Mouse (Mus musculus) retina, embryonic 14.5 days (tissue): ENCODE data around the gene Nrcam.
A peak's percentile ranks its signal among the peaks of the same experiment; 100 is the strongest.

Source experiments
- DNase-seq: peaks from one replicate; pipeline ENCODE4 v3.0.0-alpha.2; 2015; ENCODE audit warnings: low spot score

Nrcam gene

GRCm38 (mm10) chr12:44437046-44437827 is 108.6 kb downstream of the Nrcam start:
- DNase-seq, result peak; percentile 73

- peak; percentile 54 for DNase-seq
These were observed 110.2 kb downstream of the Nrcam start for GRCm38 (mm10) chr12:44438884-44439283.

DNA sequence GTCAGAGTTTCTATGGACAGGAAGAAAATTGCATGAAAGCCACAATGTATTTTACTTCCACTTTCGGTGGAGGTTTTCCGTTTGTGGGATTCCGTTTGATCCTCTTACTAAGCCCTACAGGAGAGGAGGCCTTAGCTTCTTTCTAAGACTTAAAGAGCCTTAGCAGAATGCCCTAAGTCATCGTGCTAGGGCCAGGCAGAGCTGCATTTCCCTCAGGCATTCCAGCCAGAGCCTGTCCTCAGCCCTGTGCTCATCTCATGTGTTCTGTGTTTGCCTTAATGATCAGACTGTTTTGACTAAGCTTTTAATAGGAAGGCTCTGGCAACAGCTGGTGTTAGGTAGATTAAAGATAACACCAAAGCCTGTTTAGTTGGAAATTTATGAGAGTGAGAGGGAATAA is 111.5 kb downstream of the Nrcam start:
- peak; percentile 41 for DNase-seq

DNA sequence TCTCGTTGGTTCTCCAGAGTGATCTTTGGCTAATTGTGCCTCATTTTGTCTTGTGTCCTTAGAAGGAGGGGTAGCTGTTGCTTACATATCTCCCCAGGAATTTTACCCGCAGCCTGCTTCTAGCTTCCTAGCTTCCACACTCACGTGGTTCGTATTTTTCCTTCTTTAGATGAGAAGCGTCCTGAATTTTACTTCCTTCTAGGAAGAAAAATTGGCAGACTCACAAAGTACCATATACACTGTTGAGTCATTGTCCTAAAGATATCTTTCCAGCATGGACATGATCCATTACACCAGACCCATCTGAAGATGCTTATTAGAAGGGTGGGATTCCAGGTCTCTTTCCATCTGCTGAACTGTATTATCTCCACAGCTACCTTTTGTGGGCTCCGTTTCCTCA is 122.2 kb downstream of the Nrcam start:
- DNase-seq, result no peak

DNA sequence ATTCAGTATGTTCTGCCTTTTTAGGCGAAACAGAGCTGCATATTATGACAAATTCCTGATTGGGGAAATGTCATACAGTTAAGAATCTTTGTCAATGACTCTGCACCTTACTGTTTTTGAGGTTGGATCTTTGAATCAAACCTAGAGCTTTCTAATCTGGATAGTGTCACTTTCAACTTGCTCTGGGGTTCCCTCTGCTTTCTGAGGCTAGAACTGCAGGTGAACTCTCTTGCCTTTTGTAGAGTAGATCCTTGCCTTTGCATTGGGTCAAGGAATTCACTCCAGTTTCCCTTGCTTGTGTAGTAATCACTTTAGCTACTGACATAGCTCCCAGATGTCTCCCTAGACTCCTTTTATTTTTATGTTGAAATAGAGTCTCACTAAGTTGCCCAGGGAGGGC is 123.1 kb downstream of the Nrcam start:
- no peak for DNase-seq

DNA sequence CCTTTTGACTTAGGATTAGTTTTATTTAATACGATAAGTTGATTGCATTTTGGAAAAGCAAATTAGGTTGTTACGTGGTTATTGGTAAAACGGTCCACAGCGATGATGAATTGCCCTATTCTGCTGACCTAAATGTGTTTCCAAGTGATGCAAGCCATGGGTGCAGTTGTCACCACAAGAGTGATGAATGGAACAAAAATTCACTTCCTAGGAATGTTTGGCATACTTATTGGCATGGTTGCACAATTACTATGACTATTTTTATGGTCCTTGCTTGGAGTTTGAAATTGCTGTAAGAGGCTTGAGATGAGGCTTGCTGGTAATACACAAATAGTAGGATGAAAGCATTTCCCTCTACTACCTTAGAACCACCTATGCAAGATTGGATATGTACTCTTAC is 125.1 kb downstream of the Nrcam start:
- no peak for DNase-seq

DNA sequence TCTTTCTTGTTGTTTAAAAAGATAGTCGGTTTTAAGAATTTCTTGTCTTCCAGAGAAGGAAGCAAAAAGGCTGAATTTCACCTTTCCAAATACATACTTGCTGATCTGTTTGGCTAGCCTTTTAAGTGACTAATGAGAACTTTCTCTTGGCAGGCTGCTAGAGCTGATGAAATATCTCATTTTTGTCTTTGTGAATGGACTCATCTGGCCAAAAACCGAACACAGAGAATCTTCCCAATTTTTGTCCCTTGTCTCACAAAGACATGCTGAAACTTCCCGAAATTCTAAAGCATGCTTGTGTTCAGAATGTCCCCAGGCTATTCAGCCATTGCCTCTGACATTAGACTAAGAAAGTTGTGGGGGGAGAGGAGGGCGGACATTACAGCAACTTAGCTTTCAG is 129.3 kb downstream of the Nrcam start:
- DNase-seq, result no peak

GRCm38 (mm10) chr12:44462436-44462835 is 133.8 kb downstream of the Nrcam start:
- peak; percentile 29 for DNase-seq

- no peak for DNase-seq
These were observed 134.3 kb downstream of the Nrcam start for GRCm38 (mm10) chr12:44462976-44463375.

DNA sequence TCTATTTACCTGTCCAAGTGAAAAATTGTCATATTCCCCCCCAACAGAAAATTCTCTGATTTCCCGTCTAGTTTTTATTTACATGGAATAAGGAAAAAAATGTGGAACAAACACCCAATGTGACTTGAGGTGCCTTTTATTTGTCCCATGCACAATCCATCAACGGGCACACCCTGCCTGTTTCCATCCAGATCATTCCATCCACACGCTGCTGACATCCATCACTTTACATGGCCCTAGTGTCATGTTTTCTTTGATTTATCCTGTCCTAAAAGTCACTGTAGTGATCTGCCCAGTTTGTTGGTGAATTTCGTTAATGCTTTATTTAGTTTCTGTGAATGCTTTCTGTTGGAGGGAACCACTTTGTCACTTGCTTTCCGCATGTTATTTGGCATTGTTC is 142.4 kb downstream of the Nrcam start:
- DNase-seq, result no peak

DNA sequence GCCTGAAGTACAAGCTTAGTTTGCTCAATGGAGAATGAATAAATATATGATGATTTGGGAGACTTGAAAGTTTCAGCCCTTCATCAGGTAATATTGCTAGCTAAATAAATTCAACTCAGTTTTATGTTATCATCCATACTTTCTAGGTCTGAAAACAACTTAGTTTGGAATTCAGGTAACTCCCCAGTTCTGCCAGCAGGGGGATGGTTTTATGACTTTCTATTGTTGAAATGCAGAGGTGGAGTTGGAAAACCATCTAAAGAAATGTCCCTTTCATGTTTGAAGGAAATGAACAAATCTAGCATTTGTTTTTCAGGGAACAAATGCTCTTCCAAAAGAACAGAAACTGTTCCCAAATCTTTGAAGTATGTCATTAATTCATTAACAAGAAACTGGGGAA is 146.7 kb downstream of the Nrcam start:
- no peak for DNase-seq

- DNase-seq, result no peak
These were observed 150.8 kb downstream of the Nrcam start for GRCm38 (mm10) chr12:44479260-44480030.

GRCm38 (mm10) chr12:44480031-44480419 is 151.3 kb downstream of the Nrcam start:
- no peak for DNase-seq

DNA sequence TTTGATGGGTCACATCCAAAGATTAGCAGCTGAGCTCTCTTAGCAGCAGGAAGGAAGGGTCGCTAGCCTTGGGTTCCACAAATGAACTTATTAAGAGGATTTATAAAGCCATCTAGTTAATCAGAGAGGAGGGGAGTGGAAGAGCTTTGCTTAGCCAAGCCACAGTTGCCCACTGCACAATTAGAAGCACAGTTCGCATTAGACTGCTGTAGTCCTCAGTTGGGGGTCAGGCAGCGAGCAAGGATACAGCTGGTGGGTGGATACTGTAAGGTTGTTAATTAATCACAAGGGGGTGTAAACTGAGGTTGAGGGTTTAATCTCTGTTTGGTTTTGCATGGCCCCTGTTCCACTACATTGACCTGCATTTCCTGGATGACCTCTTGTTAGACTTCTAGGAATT is 152.7 kb downstream of the Nrcam start:
- DNase-seq, result peak; percentile 34

GRCm38 (mm10) chr12:44492759-44493479 is 164.2 kb downstream of the Nrcam start:
- peak; percentile 28 for DNase-seq

DNA sequence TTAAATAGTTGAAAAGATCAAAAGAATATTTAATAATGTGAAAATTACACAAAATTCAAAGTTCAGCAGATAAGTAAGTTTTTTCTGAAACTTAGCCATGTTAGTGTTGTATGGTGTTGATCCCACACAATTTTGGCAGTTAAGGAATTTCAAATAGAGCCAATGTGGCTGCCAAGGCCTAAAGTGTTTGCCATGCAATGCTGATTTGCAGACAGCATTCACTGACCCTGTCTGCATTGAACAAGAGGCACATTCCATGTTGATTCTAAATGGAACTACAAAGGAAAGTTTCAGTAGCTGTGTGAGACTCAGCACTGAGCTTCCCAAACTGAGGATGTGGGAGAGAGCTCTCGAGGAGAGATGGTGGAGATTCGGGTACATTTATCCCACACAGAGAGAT is 169.1 kb downstream of the Nrcam start:
- DNase-seq, result no peak

DNA sequence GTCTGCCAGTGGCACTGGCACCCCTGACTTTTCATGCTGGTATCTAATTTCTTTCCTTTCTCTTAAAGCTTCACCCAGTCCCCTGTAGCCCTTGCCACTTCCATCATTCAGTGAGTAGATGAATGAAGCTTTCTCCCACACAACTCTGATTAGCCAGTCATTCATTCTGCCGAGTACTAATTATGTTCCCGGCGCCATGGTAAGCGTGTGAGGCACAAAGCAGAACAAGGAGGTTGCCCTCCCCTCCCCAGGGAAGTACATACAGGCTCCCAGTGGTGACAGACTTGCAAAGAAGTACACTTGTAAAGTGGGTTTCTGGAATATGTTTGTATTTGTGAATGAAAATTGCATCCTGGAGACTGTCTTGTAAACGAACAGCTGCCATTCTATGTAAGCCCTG is 170.2 kb downstream of the Nrcam start:
- peak; percentile 48 for DNase-seq

DNA sequence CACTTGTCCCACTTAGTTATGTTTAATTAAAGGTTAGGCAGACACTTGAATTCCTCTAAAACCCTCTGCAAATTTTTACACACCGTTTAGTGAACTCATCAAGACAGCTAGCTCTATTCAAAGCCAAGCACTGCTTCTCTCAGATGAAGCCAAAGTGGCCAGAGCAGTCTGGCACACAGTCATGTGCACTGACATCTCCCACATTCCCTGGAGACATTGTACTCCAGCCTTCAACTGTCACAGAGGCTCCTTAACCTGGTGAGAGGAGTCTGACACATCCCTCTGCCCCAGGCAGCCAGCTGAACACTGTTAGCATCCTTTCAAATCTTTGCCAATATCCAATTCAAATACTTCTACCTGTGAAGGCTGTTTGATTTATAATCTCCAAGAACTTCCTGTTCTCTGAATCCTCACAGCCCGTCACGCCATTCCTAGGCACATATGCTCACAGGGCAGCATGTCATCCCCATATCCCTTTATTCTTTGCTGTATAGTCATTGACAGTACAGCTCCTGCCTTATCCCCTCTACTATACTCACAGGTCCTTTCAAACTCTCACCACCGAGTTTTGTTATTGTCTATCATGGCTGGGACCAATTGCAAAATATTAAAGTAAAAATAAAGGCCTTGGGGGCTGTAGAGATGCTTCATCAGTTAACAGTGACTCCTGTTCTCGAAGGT is 173.3 kb downstream of the Nrcam start:
- DNase-seq, result peak; percentile 58

DNA sequence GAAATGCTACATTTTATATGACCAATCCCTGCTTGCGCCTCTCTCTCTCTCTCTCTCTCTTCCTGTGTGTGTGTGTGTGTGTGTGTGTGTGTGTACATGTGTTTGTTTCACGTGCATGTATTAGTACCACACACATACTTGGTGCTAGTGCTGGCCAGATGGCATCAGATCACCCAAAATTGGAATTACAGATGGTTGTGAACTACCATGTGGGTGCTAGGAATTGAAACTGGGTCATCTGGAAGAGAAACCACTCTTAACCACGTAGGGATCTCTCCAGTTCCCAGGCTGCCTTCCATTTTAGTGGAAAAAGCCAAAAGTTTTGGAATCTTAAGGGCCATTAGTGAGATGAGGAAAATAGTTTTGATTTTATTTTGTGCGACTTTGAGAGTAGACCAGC is 175.1 kb downstream of the Nrcam start:
- no peak for DNase-seq

GRCm38 (mm10) chr12:44508635-44509034 is 179.9 kb downstream of the Nrcam start:
- no peak for DNase-seq

DNA sequence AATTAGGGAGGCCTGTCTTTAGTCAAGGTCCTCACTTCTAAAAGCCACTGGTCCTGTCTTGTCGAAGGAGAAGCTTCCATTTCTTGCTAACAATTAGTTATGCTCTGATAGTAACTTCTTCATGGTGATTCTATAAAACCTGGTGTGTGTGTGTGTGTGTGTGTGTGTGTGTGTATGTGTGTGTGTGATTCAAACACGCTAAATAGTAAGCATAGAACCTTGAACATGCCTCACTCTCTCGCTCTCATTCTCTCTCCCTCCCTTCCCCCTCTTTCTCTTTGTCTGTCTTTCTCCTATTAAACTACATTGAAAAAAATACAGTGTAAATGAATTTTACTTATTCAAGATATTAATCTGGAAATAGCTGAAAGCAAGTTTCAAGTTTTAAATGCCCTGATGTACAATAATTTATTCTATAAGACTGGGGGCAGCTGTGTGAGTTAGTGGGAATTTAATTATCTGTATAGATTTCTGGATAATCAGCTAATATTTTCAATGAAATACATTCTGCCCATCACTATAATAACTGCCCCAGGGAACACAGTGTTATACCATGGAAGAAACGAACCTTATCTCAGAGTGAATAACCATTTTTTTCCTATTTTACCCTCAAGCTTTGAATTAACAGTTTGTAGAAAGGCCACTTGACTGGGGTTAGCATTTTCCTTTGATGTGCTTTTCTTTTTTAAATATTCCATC is 180.9 kb downstream of the Nrcam start:
- DNase-seq, result no peak

DNA sequence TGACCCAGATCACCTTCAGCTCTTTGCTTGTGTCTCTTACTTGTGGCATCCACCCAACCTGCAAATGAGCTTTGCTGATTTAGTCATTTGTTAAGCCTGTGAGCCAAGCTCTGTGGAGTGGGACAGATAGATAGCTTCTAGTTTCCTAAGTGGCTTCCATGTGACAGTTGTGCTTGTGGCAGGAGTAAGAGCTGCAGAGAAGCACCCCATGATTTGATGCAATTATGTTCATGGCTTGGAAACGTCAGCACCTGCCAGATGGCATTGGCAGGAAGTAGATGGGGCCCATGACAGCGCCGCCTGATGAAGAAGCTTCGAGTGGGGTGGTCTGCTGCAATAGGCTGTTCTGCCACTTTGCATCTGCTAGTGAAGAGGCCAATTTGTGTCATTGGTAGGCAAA is 186.4 kb downstream of the Nrcam start:
- no peak for DNase-seq
